Mouse (Mus musculus): Measurements from ENCODE around the gene Sptb. TPM values are rescaled to one million over a fixed set of nuclear protein-coding genes. Genes with fewer than 3 reads are reported as not detected.

Sptb gene
- total and polyA plus RNA-seq, 3 experiments, result 17.9 to 85.1 (median 35.4) TPM

DNA sequence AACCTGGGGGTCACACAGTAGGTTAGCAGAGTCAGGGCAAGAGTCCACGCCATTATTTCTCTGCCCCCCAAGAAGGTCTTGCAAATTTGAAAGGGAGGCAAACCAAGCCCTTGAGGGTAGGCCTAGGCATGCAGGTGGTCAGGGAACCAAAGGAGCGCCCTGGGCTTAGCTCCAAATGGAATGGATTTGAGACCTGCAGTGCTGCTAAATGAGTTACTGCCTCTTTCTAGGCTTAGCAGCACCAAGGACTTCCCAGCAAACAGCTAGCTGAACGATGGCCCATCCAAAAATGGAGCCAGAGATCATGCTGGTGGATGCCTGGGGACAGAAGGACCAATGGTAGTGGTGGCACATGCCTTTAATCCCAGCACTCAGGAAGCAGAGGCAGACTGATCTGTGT, 119.3 kb downstream of the Sptb start:
- no peak overlapping the region for H3K27ac ChIP-seq (ENCODE audit: control insufficient read depth, low read depth, low read length)
- H3K4me1 ChIP-seq (ENCODE audit: control insufficient read depth in 1 of 2, insufficient read depth in 2 of 2, low read length in 2 of 2), result peaks cover 3 to 25% of the 10 kb centered on the region in 2 experiments
- H3K36me3 ChIP-seq (ENCODE audit: control insufficient read depth in 1 of 2, insufficient read depth in 2 of 2, low read length in 2 of 2), result peaks cover 0 to 17% of the 10 kb centered on the region in 2 experiments; a peak in 2 of 4 replicates
- H3K4me3 ChIP-seq (ENCODE audit: control insufficient read depth in 1 of 2, insufficient read depth in 1 of 2, low read depth in 2 of 2, low read length in 2 of 2), result no peak overlapping the region
- H3K27me3 ChIP-seq (ENCODE audit: control insufficient read depth in 1 of 2, insufficient read depth in 2 of 2, low read length in 2 of 2), result no peaks in the 10 kb centered on the region
- TF ChIP-seq MAX (IDR thresholded peaks at IDR 0.05; ENCODE audit: low read length) (no peak), CHD1 (IDR thresholded peaks at IDR 0.05; ENCODE audit: low read depth, low read length) (no peak), ELF1 (IDR thresholded peaks at IDR 0.05; ENCODE audit: low read depth, low read length) (no peak), MEF2A (IDR thresholded peaks at IDR 0.05; ENCODE audit: extremely low read depth, insufficient replicate concordance, low read depth, low read length, poor library complexity, severe bottlenecking) (no peak), NRF1 (IDR thresholded peaks at IDR 0.05; ENCODE audit: insufficient read depth, low read depth, low read length, poor library complexity, severe bottlenecking) (no peak), RCOR1 (IDR thresholded peaks at IDR 0.05; ENCODE audit: low read depth, low read length) (no peak)
- no peaks in the 10 kb centered on the region for H3K9me3 ChIP-seq (replicated peaks; ENCODE audit: insufficient read depth, low read length)
- H3K9ac ChIP-seq (ENCODE audit: control insufficient read depth, low read depth, low read length, poor library complexity, severe bottlenecking), result no peak overlapping the region
- no peak for DNase-seq (ENCODE audit: low read depth, low spot score)
- H3K79me2 ChIP-seq (ENCODE audit: control insufficient read depth, insufficient read depth, low read length, poor library complexity), result no peaks in the 10 kb centered on the region

DNA sequence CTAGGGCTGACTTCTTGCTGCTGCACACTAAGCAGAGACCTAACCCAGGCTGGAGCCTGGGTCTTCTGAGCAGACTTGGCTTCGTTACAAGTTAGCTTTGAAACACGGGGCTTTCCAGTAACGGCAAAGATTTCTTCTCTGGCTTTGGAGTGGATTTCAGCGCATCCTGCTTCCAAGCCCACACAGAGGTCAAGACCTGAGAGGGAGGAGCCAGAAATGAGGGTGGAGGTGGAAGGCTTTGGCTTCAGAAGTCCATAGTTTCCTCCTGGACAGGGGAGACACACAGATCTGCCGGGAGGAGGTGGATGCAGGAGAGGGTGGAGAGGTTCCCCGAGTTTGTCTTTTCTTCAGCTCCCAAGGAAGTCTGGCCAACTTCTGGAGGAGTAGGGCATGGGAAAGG, 120.8 kb downstream of the Sptb start:
- Histone ChIP-seq H3K79me2 (ENCODE audit: control insufficient read depth, insufficient read depth, low read length, poor library complexity) (no peaks in the 10 kb centered on the region), H3K27ac (ENCODE audit: control insufficient read depth, low read depth, low read length) (no peak overlapping the region), H3K27me3 (ENCODE audit: control insufficient read depth in 1 of 2, insufficient read depth in 2 of 2, low read length in 2 of 2) (no peaks in the 10 kb centered on the region), H3K9me3 (replicated peaks; ENCODE audit: insufficient read depth, low read length) (no peaks in the 10 kb centered on the region), H3K4me3 (ENCODE audit: control insufficient read depth in 1 of 2, insufficient read depth in 1 of 2, low read depth in 2 of 2, low read length in 2 of 2) (no peak overlapping the region), H3K9ac (ENCODE audit: control insufficient read depth, low read depth, low read length, poor library complexity, severe bottlenecking) (no peak overlapping the region), H3K36me3 (ENCODE audit: control insufficient read depth in 1 of 2, insufficient read depth in 2 of 2, low read length in 2 of 2) (peaks cover 0 to 11% of the 10 kb centered on the region in 2 experiments; a peak in 2 of 4 replicates), H3K4me1 (ENCODE audit: control insufficient read depth in 1 of 2, insufficient read depth in 2 of 2, low read length in 2 of 2) (peaks cover 3 to 15% of the 10 kb centered on the region in 2 experiments)
- DNase-seq (ENCODE audit: low read depth, low spot score), result no peak
- TF ChIP-seq USF1 (IDR thresholded peaks at IDR 0.05; ENCODE audit: low read depth, low read length) (no peak), MAZ (IDR thresholded peaks at IDR 0.05; ENCODE audit: low read depth, low read length) (no peak), CHD2 (IDR thresholded peaks at IDR 0.05; ENCODE audit: low read length) (no peak), MEF2A (IDR thresholded peaks at IDR 0.05; ENCODE audit: extremely low read depth, insufficient replicate concordance, low read depth, low read length, poor library complexity, severe bottlenecking) (no peak), MXI1 (IDR thresholded peaks at IDR 0.05; ENCODE audit: low read depth, low read length) (no peak), RAD21 (IDR thresholded peaks at IDR 0.05; ENCODE audit: low read depth, low read length) (no peak), BHLHE40 (IDR thresholded peaks at IDR 0.05; ENCODE audit: borderline replicate concordance, low read depth, low read length) (no peak), MYB (IDR thresholded peaks at IDR 0.05; ENCODE audit: low read depth, low read length) (no peak), EP300 (IDR thresholded peaks at IDR 0.05; ENCODE audit: low read depth in 1 of 2, low read length in 2 of 2) (no peak), ETS1 (IDR thresholded peaks at IDR 0.05; ENCODE audit: low read depth, low read length) (no peak), NRF1 (IDR thresholded peaks at IDR 0.05; ENCODE audit: insufficient read depth, low read depth, low read length, poor library complexity, severe bottlenecking) (no peak), TAL1 (IDR thresholded peaks at IDR 0.05; ENCODE audit: low read length) (no peak)

Data from MEL (cell line).